Mouse (Mus musculus): Measurements from ENCODE around the gene D1Ertd622e. TPM values are rescaled to one million over a fixed set of nuclear protein-coding genes. Genes with fewer than 3 reads are reported as not detected.

D1Ertd622e gene
- polyA plus RNA-seq (2015; fragmentation: Nextera tagmentation; extraction: Ambion mirVana): 13.2 and 15.4 TPM in 2 replicates

DNA sequence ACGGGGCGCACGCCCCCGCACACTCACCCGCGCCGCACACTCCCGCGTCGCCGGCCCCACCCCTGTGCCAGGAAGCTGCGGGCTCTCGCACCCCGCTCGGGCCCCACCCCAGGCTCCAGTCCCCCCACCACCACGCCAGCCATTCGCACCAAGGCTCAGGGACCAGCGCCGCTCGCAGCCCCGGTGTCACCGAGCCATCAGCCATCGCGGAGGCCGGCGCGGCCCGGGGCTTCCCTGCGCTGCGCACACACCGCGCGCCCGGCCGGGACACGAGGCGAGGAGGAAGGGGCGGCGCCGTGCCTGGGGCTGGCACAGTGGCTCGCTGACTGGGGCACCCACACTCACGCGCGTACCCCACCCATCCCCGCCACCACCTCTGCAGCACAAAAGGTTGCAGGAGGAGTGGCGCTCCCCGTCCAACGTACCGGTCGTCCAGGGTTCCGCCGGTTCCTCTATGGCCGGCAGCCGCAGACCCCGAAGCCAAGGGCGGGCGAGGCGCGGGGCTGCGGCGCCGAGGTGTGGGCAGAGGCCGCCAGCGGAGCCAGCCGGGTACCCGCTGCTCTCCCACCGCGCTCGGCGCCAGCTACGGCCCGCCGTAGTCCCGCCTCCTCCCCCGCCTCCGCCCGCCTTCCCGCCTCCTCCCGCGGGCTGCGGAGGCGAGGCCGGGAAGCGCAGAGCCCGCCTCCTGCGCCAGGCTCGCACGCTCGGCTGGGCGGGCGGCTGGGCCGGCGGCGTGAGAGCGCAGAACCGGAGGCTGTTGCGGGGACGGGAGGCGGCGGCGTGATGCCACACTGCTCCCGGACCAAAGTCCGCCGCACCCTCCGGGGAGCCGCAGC is at the start of gene D1Ertd622e:
D1Ertd622e (minus strand) TSS at position 669 of the 836 bp plus-strand sequence.
- no peaks in the 10 kb centered on the region for H3K9me3 ChIP-seq (ENCODE audit: low read length)
- peak; percentile 94 for ATAC-seq
- H3K4me1 ChIP-seq (ENCODE audit: insufficient read depth, low read depth, low read length): peaks cover 6% of the 10 kb centered on the region; the same call in 1 of the 2 replicates
- H3K36me3 ChIP-seq (ENCODE audit: insufficient read depth, low read length): no peaks in the 10 kb centered on the region
- peak within 1 kb of the TSS; percentile 58 for H3K9ac ChIP-seq (replicated peaks; ENCODE audit: low read depth)
- DNase-seq (ENCODE audit: low spot score): peak; percentile 88
- H3K4me3 ChIP-seq (ENCODE audit: low read depth, low read length): peak within 1 kb of the TSS; percentile 85
- WGBS: under 1% methylated on average over 58 of the region's 106 CpGs
- TF ChIP-seq EP300 (IDR thresholded peaks at IDR 0.05): no peak
- H3K27ac ChIP-seq (ENCODE audit: low read length): peak within 1 kb of the TSS; percentile 83
- H3K4me2 ChIP-seq (replicated peaks; ENCODE audit: low read depth, low read length): peak within 1 kb of the TSS; percentile 98
- no peaks in the 10 kb centered on the region for H3K27me3 ChIP-seq (replicated peaks; ENCODE audit: insufficient read depth, low read length)

DNA sequence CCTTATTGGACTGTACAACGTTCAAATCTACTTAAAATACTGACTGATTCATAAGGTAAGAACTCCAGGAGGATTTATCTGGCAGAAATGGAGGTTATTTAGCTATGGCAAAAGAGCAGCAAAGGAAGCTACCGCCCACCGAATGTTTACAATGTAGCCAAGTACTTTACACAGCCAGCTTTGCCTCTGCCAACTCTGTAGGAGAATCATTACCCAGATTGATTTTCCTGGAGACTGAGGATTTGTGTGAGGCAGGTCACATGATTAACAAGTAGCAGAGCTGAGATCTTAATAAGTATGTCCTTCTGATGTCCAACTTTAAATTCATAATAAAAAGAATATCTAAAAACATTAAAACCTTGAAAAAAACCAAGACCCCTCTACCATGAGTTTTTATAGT is 48.6 kb upstream of the D1Ertd622e start:
- WGBS: 77% methylated on average over 3 of the region's 3 CpGs
- no peaks in the 10 kb centered on the region for H3K27me3 ChIP-seq (replicated peaks; ENCODE audit: insufficient read depth, low read length)
- ATAC-seq (no peak), DNase-seq (ENCODE audit: low spot score) (no peak)
- H3K36me3 ChIP-seq (ENCODE audit: insufficient read depth, low read length): peaks cover 14% of the 10 kb centered on the region; the same call in 1 of the 2 replicates
- no peak overlapping the region for H3K27ac ChIP-seq (ENCODE audit: low read length)
- H3K4me3 ChIP-seq (ENCODE audit: low read depth, low read length): no peak overlapping the region
- TF ChIP-seq CTCF (IDR thresholded peaks at IDR 0.05) (no peak), EP300 (IDR thresholded peaks at IDR 0.05) (no peak)
- no peaks in the 10 kb centered on the region for H3K9me3 ChIP-seq (ENCODE audit: low read length)
- H3K9ac ChIP-seq (replicated peaks; ENCODE audit: low read depth): no peak overlapping the region
- no peaks in the 10 kb centered on the region for H3K4me1 ChIP-seq (ENCODE audit: insufficient read depth, low read depth, low read length)
- no peak overlapping the region for H3K4me2 ChIP-seq (replicated peaks; ENCODE audit: low read depth, low read length)

- TF ChIP-seq CTCF (IDR thresholded peaks at IDR 0.05): no peak
- no peak for TF ChIP-seq EP300 (IDR thresholded peaks at IDR 0.05)
- H3K4me2 ChIP-seq (replicated peaks; ENCODE audit: low read depth, low read length): no peak overlapping the region
- H3K4me3 ChIP-seq (ENCODE audit: low read depth, low read length): no peak overlapping the region
- DNase-seq (ENCODE audit: low spot score) (no peak), ATAC-seq (no peak)
- no peaks in the 10 kb centered on the region for H3K9me3 ChIP-seq (ENCODE audit: low read length)
- H3K4me1 ChIP-seq (ENCODE audit: insufficient read depth, low read depth, low read length): no peaks in the 10 kb centered on the region
- H3K27ac ChIP-seq (ENCODE audit: low read length): no peak overlapping the region
- H3K27me3 ChIP-seq (replicated peaks; ENCODE audit: insufficient read depth, low read length): no peaks in the 10 kb centered on the region
- H3K9ac ChIP-seq (replicated peaks; ENCODE audit: low read depth): no peak overlapping the region
- H3K36me3 ChIP-seq (ENCODE audit: insufficient read depth, low read length): peaks cover 9% of the 10 kb centered on the region; the same call in 1 of the 2 replicates
Measured at GRCm38 (mm10) chr1:97705389-97705788, 43.5 kb upstream of the D1Ertd622e start.

DNA sequence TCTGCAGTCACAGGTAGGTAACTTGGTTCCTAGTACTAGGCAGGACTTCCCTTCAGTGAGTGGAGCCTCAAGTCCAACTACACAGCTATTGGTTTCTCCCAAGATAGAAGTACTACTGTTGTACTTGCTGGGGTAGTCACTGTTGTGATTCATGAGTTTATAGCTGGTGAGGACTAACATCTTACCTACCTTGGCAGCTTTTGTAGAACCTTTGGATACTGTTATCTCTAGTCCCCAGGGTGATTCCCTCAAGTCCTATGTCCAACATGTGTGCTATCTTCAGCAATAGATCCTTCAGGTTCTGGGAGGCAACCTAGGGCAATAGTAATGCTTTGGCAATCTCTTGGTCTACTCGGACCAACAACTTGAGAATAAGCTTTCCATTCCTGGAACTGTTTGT is 42.8 kb upstream of the D1Ertd622e start:
- WGBS: 84% methylated on average over 1 of the region's 1 CpGs
- no peak for ATAC-seq

GRCm38 (mm10) chr1:97698956-97699570 is 37.2 kb upstream of the D1Ertd622e start:
- H3K9ac ChIP-seq (replicated peaks; ENCODE audit: low read depth): no peak overlapping the region
- H3K36me3 ChIP-seq (ENCODE audit: insufficient read depth, low read length): no peaks in the 10 kb centered on the region
- DNase-seq (ENCODE audit: low spot score) (no peak), ATAC-seq (no peak)
- WGBS: 17% methylated on average over 11 of the region's 11 CpGs
- no peak overlapping the region for H3K4me2 ChIP-seq (replicated peaks; ENCODE audit: low read depth, low read length)
- H3K27ac ChIP-seq (ENCODE audit: low read length): no peak overlapping the region
- H3K4me1 ChIP-seq (ENCODE audit: insufficient read depth, low read depth, low read length): no peaks in the 10 kb centered on the region
- H3K4me3 ChIP-seq (ENCODE audit: low read depth, low read length): no peak overlapping the region
- H3K27me3 ChIP-seq (replicated peaks; ENCODE audit: insufficient read depth, low read length): no peaks in the 10 kb centered on the region
- H3K9me3 ChIP-seq (ENCODE audit: low read length): no peaks in the 10 kb centered on the region
- TF ChIP-seq CTCF (IDR thresholded peaks at IDR 0.05) (no peak), EP300 (IDR thresholded peaks at IDR 0.05) (no peak)

More for the DNA sequence above, 42.8 kb upstream of the D1Ertd622e start:
- Histone ChIP-seq H3K4me1 (ENCODE audit: insufficient read depth, low read depth, low read length) (no peaks in the 10 kb centered on the region), H3K27ac (ENCODE audit: low read length) (no peak overlapping the region), H3K4me2 (replicated peaks; ENCODE audit: low read depth, low read length) (no peak overlapping the region), H3K27me3 (replicated peaks; ENCODE audit: insufficient read depth, low read length) (no peaks in the 10 kb centered on the region), H3K4me3 (ENCODE audit: low read depth, low read length) (no peak overlapping the region), H3K9me3 (ENCODE audit: low read length) (no peaks in the 10 kb centered on the region), H3K9ac (replicated peaks; ENCODE audit: low read depth) (no peak overlapping the region), H3K36me3 (ENCODE audit: insufficient read depth, low read length) (peaks cover 9% of the 10 kb centered on the region; the same call in 1 of the 2 replicates)
- TF ChIP-seq CTCF (IDR thresholded peaks at IDR 0.05): no peak
- no peak for TF ChIP-seq EP300 (IDR thresholded peaks at IDR 0.05)
- DNase-seq (ENCODE audit: low spot score): no peak

DNA sequence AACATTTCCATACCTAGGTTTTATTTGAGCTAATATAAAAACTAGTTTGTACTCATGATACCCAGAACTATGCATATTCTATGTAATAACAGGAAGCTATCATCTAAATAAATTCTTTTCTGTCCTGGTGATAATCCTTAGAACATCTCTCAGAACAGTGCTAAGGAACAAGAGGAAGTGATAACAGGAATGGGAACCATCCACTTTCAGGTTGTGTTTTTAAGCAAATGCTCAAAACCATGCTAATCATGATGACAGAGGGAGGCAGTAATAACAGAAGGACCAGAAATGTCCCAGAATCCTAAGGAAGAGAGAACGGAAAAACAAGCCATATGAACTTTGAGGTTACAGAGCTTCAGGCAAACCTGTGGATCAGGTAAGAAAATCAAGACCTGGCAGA is 35.4 kb upstream of the D1Ertd622e start:
- H3K27me3 ChIP-seq (replicated peaks; ENCODE audit: insufficient read depth, low read length): no peaks in the 10 kb centered on the region
- ATAC-seq (no peak), DNase-seq (ENCODE audit: low spot score) (no peak)
- WGBS: 97% methylated on average over 1 of the region's 1 CpGs
- TF ChIP-seq EP300 (IDR thresholded peaks at IDR 0.05): no peak
- no peak for TF ChIP-seq CTCF (IDR thresholded peaks at IDR 0.05)
- no peak overlapping the region for H3K27ac ChIP-seq (ENCODE audit: low read length)
- H3K36me3 ChIP-seq (ENCODE audit: insufficient read depth, low read length): no peaks in the 10 kb centered on the region
- no peaks in the 10 kb centered on the region for H3K9me3 ChIP-seq (ENCODE audit: low read length)
- H3K4me1 ChIP-seq (ENCODE audit: insufficient read depth, low read depth, low read length): no peaks in the 10 kb centered on the region
- no peak overlapping the region for H3K9ac ChIP-seq (replicated peaks; ENCODE audit: low read depth)
- no peak overlapping the region for H3K4me3 ChIP-seq (ENCODE audit: low read depth, low read length)
- no peak overlapping the region for H3K4me2 ChIP-seq (replicated peaks; ENCODE audit: low read depth, low read length)

Data from lung, postnatal 0 days (tissue).